Mouse (Mus musculus) bone marrow, adult 2 months (tissue): ENCODE results near the gene Ogdh.

ENCODE experiments used
- CTCF ChIP-seq: fragments of 200-500 bp; IDR thresholded peaks from 2 replicates; pipeline ENCODE4 v1.5.1; 2011; ENCODE audit warnings: low read length, control low read depth; ENCODE audit not compliant: control insufficient read depth, insufficient read depth
- POLR2A ChIP-seq: fragments of 200-500 bp; IDR thresholded peaks from 2 replicates; pipeline ENCODE4 v1.6.1; 2011; ENCODE audit warnings: low read depth, mild to moderate bottlenecking, control low read depth, low read length, borderline replicate concordance; ENCODE audit not compliant: control insufficient read depth

DNA sequence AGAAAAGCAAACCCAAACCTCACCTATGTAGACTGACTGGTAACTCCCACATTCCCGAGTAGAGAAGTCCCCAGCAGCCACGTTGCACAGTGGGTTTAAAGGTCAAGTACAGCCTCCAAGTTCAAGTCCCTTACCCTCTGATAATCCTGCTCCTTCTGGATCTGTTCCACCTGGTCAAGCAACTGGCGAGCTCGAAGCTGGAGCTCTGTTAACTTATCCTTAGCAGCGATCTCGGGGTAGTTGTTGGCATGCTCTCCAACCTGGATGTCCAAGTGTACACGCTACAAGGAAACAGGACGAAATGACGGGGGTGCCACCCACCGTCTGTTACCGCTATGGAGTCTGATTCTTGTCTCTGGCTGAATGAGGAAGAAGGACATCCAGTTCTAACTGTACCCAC, 17.8 kb upstream of the Ogdh start:
- no peak for TF ChIP-seq POLR2A
- TF ChIP-seq CTCF = no peak
